Mouse (Mus musculus) olfactory bulb, adult 2 months (tissue): ENCODE results near the gene Gapt.

Experiments
- CTCF ChIP-seq: fragments of 200-500 bp; IDR thresholded peaks from 2 replicates; pipeline ENCODE4 v1.5.1; 2012; ENCODE audit warnings: low read depth, mild to moderate bottlenecking, low read length, moderate library complexity; ENCODE audit not compliant: insufficient read depth
- POLR2A ChIP-seq: fragments of 200-500 bp; IDR thresholded peaks from 2 replicates; pipeline ENCODE4 v1.6.1; 2012; ENCODE audit warnings: mild to moderate bottlenecking, low read depth, low read length, moderate library complexity; ENCODE audit not compliant: insufficient read depth

GRCm38 (mm10) chr13:110342602-110343001 is 14.4 kb downstream of the Gapt start:
- TF ChIP-seq POLR2A (no peak), CTCF (no peak)
